Mouse (Mus musculus) C2C12 (cell line): Measurements from ENCODE around the gene Lurap1l. TPM values are rescaled to one million over a fixed set of nuclear protein-coding genes. Genes with fewer than 3 reads are reported as not detected.

Experiments used
- H3K27me3 ChIP-seq: one replicate; pipeline ENCODE4 v1.6.1; 2011; ENCODE audit not compliant: control insufficient read depth, insufficient read depth, insufficient read length
- H3K36me3 ChIP-seq: one replicate; pipeline ENCODE4 v1.6.1; 2011; ENCODE audit not compliant: control insufficient read depth, insufficient read depth
- H3K4me3 ChIP-seq: one replicate; pipeline ENCODE4 v1.5.1; 2011; ENCODE audit warnings: mild to moderate bottlenecking, control low read depth; ENCODE audit not compliant: poor library complexity, insufficient read depth, severe bottlenecking
- H3K79me2 ChIP-seq: one replicate; pipeline ENCODE4 v1.6.1; 2011; ENCODE audit not compliant: control insufficient read depth, insufficient read depth
- H3K79me3 ChIP-seq: one replicate; pipeline ENCODE4 v1.6.1; 2011; ENCODE audit warnings: low read depth, control low read depth
- H3ac ChIP-seq: one replicate; pipeline ENCODE3; 2011; ENCODE audit warnings: low read depth; ENCODE audit not compliant: control insufficient read depth, insufficient read length
- CEBPB ChIP-seq: IDR thresholded peaks from one replicate; pipeline ENCODE4 v1.6.1; 2011; ENCODE audit warnings: low read depth, mild to moderate bottlenecking, control low read depth, moderate library complexity
- CTCF ChIP-seq: IDR thresholded peaks from one replicate; pipeline ENCODE4 v1.5.1; 2011; ENCODE audit not compliant: control insufficient read depth, insufficient read depth, insufficient read length
- FOSL1 ChIP-seq: IDR thresholded peaks from one replicate; pipeline ENCODE4 v1.8.0; 2011; ENCODE audit warnings: mild to moderate bottlenecking, low read length; ENCODE audit not compliant: poor library complexity, insufficient read depth, severe bottlenecking
- MAX ChIP-seq: IDR thresholded peaks from one replicate; pipeline ENCODE4 v1.6.1; 2011; ENCODE audit warnings: mild to moderate bottlenecking, control low read depth
- MYOD1 ChIP-seq: IDR thresholded peaks from one replicate; pipeline ENCODE4 v1.6.1; 2011; ENCODE audit warnings: low read depth; ENCODE audit not compliant: control insufficient read depth, insufficient read length
- MYOG ChIP-seq: IDR thresholded peaks from one replicate; pipeline ENCODE4 v1.6.1; 2011; ENCODE audit not compliant: control insufficient read depth, insufficient read length; ENCODE audit errors: extremely low read depth
- USF1 ChIP-seq: IDR thresholded peaks from one replicate; pipeline ENCODE4 v1.6.1; 2011; ENCODE audit warnings: low read depth, mild to moderate bottlenecking, control low read depth, moderate library complexity
- polyA plus RNA-seq: library from polyadenylated mRNA; unstranded; fragments of >200 nt; fragmentation: generic; extraction: Trizol; gene quantifications from one replicate; pipeline ENCODE4 v1.2.1, GENCODE M21; 2012; ENCODE audit warnings: missing spikeins

Gene Lurap1l
- polyA plus RNA-seq, 1 experiment = 42.9 TPM

- Histone ChIP-seq H3K36me3 (peaks cover 12% of the 10 kb centered on the region), H3K79me2 (peaks cover 72% of the 10 kb centered on the region), H3ac (no peak overlapping the region), H3K79me3 (peaks cover 54% of the 10 kb centered on the region), H3K4me3 (no peak overlapping the region), H3K27me3 (no peaks in the 10 kb centered on the region)
- TF ChIP-seq MAX (no peak), MYOG (no peak), USF1 (no peak), MYOD1 (no peak), CTCF (no peak), FOSL1 (no peak)
Observed at GRCm38 (mm10) chr4:80925752-80926519, 15.5 kb downstream of the Lurap1l start.

GRCm38 (mm10) chr4:80934749-80935148 is 24.3 kb downstream of the Lurap1l start:
- no peak overlapping the region for H3K4me3 ChIP-seq
- TF ChIP-seq USF1 (no peak), MYOG (no peak), CEBPB (no peak), FOSL1 (no peak), MAX (no peak), MYOD1 (no peak), CTCF (no peak)

GRCm38 (mm10) chr4:80939115-80939514 is 28.7 kb downstream of the Lurap1l start:
- H3K27me3 ChIP-seq = no peaks in the 10 kb centered on the region
- TF ChIP-seq MYOG = no peak
- no peak for TF ChIP-seq MYOD1
- no peak for TF ChIP-seq CTCF
- TF ChIP-seq MAX = no peak
- TF ChIP-seq CEBPB = no peak
- no peak for TF ChIP-seq FOSL1
- no peak for TF ChIP-seq USF1
- peak overlapping the region; percentile 12 for H3ac ChIP-seq
- H3K79me3 ChIP-seq = peaks cover 79% of the 10 kb centered on the region
- peaks cover 10% of the 10 kb centered on the region for H3K36me3 ChIP-seq
- H3K79me2 ChIP-seq = peaks cover 99% of the 10 kb centered on the region
- H3K4me3 ChIP-seq = no peak overlapping the region

More at GRCm38 (mm10) chr4:80934749-80935148, 24.3 kb downstream of the Lurap1l start:
- Histone ChIP-seq H3K79me3 (peaks cover 80% of the 10 kb centered on the region), H3K79me2 (peaks cover 95% of the 10 kb centered on the region), H3ac (no peak overlapping the region), H3K27me3 (no peaks in the 10 kb centered on the region), H3K36me3 (peaks cover 17% of the 10 kb centered on the region)

- H3K79me2 ChIP-seq = peaks cover 99% of the 10 kb centered on the region
- H3K4me3 ChIP-seq = no peak overlapping the region
- no peak overlapping the region for H3ac ChIP-seq
- H3K36me3 ChIP-seq = peaks cover 9% of the 10 kb centered on the region
- TF ChIP-seq MAX (no peak), USF1 (no peak), MYOG (no peak), MYOD1 (no peak), FOSL1 (peak; percentile 72), CTCF (no peak)
- peaks cover 77% of the 10 kb centered on the region for H3K79me3 ChIP-seq
- no peaks in the 10 kb centered on the region for H3K27me3 ChIP-seq
Observed at GRCm38 (mm10) chr4:80940946-80941345, 30.5 kb downstream of the Lurap1l start.

GRCm38 (mm10) chr4:80941978-80942377 is 31.5 kb downstream of the Lurap1l start:
- Histone ChIP-seq H3K79me2 (peaks cover 99% of the 10 kb centered on the region), H3K36me3 (peaks cover 9% of the 10 kb centered on the region), H3K79me3 (peaks cover 76% of the 10 kb centered on the region), H3K4me3 (no peak overlapping the region), H3K27me3 (no peaks in the 10 kb centered on the region), H3ac (no peak overlapping the region)
- TF ChIP-seq CTCF = no peak
- no peak for TF ChIP-seq CEBPB

GRCm38 (mm10) chr4:80944605-80945004 is 34.2 kb downstream of the Lurap1l start:
- TF ChIP-seq CTCF (no peak), MAX (no peak), FOSL1 (no peak), USF1 (no peak), MYOG (no peak), CEBPB (no peak)
- Histone ChIP-seq H3K27me3 (no peaks in the 10 kb centered on the region), H3K4me3 (no peak overlapping the region), H3ac (no peak overlapping the region), H3K36me3 (peaks cover 9% of the 10 kb centered on the region), H3K79me3 (peaks cover 69% of the 10 kb centered on the region), H3K79me2 (peaks cover 98% of the 10 kb centered on the region)
